Mouse (Mus musculus) right cerebral cortex, postnatal 25 days (tissue): ENCODE measurements around the gene Hsd3b4.
"Not testable (repeated sequence)": the region's sequence is repeated elsewhere in the genome, so short reads cannot be mapped to it uniquely, and the experiment has no call there.

Source experiments
- DNase-seq: peaks from one replicate; pipeline ENCODE4 v3.0.0; 2022

Gene Hsd3b4

DNA sequence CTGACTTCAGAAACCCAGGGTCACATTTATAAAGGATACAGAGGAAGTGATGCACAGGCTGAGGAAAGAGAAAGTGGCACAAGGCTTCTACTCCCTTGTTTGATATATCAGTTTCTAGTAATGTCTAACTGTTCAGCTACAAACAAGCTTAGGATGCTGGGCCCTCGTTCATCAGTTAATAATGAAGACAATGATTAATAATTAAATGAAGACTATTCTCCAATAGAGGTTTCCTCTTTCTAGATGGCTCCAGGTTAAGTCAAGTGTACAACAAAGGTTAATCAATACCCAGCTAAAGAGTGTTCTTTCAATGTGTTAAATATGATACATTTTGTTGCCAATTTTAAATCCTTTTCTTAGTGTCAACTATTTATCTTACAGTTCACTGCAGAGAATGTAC is at the start of gene Hsd3b4:
Hsd3b4 (minus strand) TSS at position 101 of the 400 bp plus-strand sequence.
- not testable (repeated sequence) for DNase-seq

DNA sequence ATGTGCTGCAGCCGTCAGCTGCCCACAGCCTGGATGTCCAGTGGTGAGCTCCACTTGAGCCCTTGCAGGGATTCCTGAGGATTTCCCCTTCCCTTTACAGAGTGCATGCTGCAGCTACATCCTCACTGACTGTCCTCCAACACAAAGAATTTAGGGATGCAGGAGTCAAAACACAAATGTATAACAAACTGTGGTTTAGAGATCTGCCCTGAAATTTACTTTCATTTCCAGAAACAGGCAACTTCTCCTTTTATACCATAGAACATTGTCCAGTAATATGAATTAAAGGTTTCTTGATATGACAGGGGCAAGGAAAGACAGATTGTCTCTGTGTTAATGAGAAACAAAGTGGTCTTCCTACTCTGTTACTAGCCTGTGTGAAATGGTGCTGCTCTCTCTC is 40.5 kb upstream of the Hsd3b4 start:
- DNase-seq = not testable (repeated sequence)

DNA sequence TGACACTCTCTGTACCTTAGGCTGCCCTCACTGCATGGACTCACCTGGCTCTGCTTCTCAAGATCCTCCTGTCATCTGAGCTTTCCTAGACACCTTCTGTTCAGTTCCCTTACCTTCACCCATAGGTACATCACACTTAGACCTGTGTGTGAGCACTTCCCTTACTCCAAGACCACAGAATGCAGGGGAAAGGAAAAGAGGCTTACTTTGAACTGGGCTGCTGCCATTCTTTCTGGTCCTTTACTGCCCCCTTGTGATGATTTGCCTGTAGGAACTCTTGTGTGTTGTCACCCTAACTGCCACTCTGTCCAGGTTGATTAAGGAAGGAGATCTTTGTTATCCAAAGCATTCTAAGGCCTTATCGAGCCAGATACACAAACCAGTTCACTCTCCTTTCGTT is 39.9 kb upstream of the Hsd3b4 start:
- not testable (repeated sequence) for DNase-seq

DNA sequence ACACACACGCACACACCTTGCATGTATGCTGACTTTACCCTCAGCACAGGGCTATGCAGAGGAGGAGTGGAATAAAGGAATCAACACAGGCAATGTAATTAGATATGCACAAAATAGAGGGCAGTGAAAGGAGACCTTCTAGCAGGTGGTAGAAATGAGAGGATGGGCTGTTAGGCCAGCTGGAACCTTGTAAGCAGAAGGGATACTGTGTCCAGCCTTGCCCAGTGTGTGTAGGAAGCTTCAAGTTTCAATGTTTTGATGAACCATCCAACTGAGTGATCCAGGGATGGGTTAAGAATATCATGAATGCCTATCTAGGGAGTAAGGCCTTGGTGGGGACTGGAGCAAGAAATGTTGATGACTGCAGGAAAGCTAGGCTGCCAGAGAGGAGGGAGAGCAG is 38.2 kb upstream of the Hsd3b4 start:
- not testable (repeated sequence) for DNase-seq

DNA sequence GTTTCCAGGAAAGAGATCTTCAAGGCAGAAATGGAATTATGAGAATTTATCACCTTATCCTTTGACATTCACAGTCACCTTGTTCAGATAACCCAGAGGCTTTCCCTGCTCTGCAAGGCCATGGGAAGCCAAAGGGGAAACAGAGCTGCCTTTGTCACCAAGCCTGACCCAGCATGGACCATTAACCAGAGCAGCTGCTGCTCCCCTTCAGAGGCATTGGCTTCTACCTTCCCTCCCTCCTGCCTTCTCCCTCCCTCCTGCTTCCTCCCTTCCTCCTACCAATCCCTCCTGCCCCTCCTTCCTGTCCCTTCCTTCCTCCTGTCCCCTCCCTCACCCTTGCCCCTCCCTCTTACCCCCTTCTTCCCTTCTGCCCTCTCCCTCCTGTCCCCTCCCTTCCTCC is 37.3 kb upstream of the Hsd3b4 start:
- not testable (repeated sequence) for DNase-seq

DNA sequence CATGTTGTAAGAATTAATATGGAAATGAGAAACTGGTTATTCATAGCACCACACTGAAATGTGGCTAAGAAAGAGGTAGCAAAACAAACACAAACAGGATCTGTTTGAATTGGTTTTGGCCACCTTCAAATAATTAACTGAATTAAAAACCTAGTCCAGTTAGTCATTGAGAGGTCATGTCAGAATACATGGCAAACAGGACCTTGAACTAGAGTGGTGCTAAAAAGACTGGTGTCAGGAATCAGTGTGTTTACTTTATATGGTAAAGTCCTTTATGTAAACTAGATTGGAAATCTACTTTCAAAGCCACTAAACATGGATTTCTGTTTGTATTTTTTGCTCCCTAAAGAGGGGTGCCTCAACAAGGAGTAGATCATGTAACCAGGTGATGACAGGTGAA is 14.7 kb upstream of the Hsd3b4 start:
- not testable (repeated sequence) for DNase-seq

DNA sequence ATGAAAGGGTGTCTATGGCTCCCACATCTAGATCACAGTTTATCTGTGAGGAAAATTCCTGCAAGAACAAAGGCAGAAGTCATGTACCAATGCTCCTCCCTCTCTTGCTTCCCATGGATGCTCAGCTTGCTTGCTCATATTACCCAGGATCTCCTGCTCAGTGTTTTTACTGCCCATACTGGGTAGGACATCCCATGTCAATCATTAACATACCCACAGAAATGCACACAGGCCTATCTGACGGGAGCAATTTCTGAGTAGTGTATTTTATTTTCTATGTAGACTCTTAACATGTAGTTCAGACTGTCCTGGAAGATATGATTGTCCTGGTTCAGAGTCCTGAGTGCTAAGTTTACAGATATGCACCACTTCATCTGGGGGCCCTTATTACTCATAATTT is 14.2 kb upstream of the Hsd3b4 start:
- not testable (repeated sequence) for DNase-seq

DNA sequence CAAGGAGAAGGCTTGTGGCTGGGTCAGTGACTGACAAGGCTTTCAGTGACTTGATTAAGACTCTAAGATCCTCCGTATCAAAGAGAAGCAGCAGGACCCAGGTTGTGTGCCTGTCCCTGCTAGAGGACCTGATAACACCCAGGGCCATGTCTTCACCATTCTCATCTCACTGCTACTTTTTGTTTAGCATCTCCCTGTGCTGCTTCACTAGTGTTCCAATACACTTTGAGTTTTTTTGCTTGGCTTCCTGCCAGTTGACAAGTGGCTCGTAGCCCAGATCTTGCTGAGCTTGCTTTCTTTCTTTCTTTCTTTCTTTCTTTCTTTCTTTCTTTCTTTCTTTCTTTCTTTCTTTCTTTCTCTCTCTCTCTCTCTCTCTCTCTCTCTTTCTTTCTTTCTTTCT is 12.5 kb upstream of the Hsd3b4 start:
- DNase-seq = not testable (repeated sequence)

DNA sequence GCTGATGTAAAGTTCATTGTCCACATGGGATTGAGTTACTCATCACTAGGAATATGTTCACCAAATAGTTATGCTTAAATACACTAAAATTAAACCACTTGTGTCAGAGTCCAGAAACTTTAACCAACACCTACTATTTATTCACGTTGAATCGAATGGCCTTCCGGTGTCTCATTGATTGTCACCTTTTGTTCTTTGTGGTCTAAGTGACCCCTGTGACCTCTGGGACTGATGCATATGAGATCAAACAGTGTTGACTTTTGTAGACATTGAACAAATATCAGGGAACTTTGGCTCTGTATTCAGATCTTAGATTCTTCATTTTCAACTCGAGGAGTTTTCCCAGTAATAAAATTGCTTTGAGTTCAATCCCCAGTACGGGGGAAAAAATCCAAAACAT is 3.1 kb downstream of the Hsd3b4 start:
- DNase-seq = not testable (repeated sequence)

DNA sequence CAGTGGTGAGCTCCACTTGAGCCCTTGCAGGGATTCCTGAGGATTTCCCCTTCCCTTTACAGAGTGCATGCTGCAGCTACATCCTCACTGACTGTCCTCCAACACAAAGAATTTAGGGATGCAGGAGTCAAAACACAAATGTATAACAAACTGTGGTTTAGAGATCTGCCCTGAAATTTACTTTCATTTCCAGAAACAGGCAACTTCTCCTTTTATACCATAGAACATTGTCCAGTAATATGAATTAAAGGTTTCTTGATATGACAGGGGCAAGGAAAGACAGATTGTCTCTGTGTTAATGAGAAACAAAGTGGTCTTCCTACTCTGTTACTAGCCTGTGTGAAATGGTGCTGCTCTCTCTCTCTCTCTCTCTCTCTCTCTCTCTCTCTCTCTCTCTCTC is 12.9 kb downstream of the Hsd3b4 start:
- DNase-seq = not testable (repeated sequence)

DNA sequence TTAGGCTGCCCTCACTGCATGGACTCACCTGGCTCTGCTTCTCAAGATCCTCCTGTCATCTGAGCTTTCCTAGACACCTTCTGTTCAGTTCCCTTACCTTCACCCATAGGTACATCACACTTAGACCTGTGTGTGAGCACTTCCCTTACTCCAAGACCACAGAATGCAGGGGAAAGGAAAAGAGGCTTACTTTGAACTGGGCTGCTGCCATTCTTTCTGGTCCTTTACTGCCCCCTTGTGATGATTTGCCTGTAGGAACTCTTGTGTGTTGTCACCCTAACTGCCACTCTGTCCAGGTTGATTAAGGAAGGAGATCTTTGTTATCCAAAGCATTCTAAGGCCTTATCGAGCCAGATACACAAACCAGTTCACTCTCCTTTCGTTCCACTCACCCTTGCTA is 13.6 kb downstream of the Hsd3b4 start:
- DNase-seq = not testable (repeated sequence)

DNA sequence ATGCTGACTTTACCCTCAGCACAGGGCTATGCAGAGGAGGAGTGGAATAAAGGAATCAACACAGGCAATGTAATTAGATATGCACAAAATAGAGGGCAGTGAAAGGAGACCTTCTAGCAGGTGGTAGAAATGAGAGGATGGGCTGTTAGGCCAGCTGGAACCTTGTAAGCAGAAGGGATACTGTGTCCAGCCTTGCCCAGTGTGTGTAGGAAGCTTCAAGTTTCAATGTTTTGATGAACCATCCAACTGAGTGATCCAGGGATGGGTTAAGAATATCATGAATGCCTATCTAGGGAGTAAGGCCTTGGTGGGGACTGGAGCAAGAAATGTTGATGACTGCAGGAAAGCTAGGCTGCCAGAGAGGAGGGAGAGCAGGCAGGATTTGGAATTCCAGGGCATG is 15.3 kb downstream of the Hsd3b4 start:
- DNase-seq = not testable (repeated sequence)

DNA sequence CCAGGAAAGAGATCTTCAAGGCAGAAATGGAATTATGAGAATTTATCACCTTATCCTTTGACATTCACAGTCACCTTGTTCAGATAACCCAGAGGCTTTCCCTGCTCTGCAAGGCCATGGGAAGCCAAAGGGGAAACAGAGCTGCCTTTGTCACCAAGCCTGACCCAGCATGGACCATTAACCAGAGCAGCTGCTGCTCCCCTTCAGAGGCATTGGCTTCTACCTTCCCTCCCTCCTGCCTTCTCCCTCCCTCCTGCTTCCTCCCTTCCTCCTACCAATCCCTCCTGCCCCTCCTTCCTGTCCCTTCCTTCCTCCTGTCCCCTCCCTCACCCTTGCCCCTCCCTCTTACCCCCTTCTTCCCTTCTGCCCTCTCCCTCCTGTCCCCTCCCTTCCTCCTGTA is 16.1 kb downstream of the Hsd3b4 start:
- DNase-seq = not testable (repeated sequence)

DNA sequence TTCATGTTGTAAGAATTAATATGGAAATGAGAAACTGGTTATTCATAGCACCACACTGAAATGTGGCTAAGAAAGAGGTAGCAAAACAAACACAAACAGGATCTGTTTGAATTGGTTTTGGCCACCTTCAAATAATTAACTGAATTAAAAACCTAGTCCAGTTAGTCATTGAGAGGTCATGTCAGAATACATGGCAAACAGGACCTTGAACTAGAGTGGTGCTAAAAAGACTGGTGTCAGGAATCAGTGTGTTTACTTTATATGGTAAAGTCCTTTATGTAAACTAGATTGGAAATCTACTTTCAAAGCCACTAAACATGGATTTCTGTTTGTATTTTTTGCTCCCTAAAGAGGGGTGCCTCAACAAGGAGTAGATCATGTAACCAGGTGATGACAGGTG is 38.8 kb downstream of the Hsd3b4 start:
- not testable (repeated sequence) for DNase-seq

DNA sequence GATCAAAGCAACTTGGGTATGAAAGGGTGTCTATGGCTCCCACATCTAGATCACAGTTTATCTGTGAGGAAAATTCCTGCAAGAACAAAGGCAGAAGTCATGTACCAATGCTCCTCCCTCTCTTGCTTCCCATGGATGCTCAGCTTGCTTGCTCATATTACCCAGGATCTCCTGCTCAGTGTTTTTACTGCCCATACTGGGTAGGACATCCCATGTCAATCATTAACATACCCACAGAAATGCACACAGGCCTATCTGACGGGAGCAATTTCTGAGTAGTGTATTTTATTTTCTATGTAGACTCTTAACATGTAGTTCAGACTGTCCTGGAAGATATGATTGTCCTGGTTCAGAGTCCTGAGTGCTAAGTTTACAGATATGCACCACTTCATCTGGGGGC is 39.3 kb downstream of the Hsd3b4 start:
- not testable (repeated sequence) for DNase-seq

DNA sequence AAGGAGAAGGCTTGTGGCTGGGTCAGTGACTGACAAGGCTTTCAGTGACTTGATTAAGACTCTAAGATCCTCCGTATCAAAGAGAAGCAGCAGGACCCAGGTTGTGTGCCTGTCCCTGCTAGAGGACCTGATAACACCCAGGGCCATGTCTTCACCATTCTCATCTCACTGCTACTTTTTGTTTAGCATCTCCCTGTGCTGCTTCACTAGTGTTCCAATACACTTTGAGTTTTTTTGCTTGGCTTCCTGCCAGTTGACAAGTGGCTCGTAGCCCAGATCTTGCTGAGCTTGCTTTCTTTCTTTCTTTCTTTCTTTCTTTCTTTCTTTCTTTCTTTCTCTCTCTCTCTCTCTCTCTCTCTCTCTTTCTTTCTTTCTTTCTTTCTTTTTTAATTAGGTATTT is 41.0 kb downstream of the Hsd3b4 start:
- not testable (repeated sequence) for DNase-seq

DNA sequence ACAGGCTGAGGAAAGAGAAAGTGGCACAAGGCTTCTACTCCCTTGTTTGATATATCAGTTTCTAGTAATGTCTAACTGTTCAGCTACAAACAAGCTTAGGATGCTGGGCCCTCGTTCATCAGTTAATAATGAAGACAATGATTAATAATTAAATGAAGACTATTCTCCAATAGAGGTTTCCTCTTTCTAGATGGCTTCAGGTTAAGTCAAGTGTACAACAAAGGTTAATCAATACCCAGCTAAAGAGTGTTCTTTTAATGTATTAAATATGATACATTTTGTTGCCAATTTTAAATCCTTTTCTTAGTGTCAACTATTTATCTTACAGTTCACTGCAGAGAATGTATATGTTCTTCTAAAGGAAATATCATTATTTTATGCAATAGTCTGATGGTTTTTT is 53.3 kb downstream of the Hsd3b4 start, which contains the start of gene Gm4450:
Gm4450 (minus strand) TSS at position 101 of the 400 bp plus-strand sequence.
- not testable (repeated sequence) for DNase-seq

DNA sequence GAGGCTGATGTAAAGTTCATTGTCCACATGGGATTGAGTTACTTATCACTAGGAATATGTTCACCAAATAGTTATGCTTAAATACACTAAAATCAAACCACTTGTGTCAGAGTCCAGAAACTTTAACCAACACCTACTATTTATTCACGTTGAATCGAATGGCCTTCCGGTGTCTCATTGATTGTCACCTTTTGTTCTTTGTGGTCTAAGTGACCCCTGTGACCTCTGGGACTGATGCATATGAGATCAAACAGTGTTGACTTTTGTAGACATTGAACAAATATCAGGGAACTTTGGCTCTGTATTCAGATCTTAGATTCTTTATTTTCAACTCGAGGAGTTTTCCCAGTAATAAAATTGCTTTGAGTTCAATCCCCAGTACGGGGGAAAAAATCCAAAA is 56.5 kb downstream of the Hsd3b4 start:
- DNase-seq = not testable (repeated sequence)
